Mouse (Mus musculus) thymus, postnatal 36 days (tissue): ENCODE data around the gene Hsbp1.

Experiments used
- DNase-seq, 2 experiments: peaks; one replicate each; pipeline ENCODE4 v3.0.0; 2022; ENCODE audit warnings: mixed read lengths in 2 of 2

Hsbp1 gene

DNA sequence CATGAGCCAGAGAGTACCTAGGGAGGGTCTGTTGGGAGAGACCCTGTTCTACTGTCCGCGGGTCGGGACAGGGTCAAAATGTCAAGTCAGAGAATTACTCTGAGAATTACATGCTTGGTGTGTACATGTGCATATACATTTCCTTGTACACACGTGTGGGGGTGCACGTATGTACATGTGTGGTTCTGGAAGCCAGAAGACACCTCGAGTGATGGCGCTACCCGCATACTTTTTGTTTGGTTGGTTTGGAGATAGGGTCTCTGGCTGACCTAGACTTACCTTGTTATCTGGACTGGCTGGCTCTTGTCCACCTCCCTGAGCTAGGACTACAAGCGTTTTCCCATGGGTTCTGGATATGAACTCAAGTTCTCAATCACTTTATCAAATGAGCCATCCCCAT is 49.8 kb downstream of the Hsbp1 start:
- no peak for DNase-seq

DNA sequence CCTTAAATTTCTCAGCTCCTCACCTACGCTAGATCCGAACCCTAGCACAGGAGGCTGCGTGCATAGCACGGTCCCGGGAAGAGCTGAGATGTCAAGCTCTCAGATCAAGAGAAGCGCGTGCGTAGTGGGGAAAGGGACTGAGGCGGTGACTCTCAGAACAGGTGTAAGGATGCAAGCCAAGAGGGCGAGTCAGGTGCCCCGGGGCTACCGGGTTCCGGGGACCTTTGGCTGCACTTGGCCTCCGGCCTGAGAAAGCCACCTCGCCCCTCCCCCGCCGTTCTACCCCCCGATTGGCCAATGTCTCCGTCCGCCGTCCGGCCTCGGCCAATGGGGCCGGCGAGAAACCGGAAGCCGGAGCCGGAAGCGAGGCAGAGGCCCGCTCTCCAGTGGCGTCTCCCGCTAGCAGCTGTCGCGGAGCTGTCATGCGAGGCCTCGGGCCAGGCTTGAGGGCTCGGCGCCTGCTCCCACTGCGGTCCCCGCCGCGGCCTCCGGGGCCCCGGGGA is 50.3 kb downstream of the Hsbp1 start, which contains the start of gene Mlycd:
Gene Mlycd (plus strand): TSS at position 355 of the 503 bp plus-strand sequence.
- peak; percentile 88 to 91 for DNase-seq

DNA sequence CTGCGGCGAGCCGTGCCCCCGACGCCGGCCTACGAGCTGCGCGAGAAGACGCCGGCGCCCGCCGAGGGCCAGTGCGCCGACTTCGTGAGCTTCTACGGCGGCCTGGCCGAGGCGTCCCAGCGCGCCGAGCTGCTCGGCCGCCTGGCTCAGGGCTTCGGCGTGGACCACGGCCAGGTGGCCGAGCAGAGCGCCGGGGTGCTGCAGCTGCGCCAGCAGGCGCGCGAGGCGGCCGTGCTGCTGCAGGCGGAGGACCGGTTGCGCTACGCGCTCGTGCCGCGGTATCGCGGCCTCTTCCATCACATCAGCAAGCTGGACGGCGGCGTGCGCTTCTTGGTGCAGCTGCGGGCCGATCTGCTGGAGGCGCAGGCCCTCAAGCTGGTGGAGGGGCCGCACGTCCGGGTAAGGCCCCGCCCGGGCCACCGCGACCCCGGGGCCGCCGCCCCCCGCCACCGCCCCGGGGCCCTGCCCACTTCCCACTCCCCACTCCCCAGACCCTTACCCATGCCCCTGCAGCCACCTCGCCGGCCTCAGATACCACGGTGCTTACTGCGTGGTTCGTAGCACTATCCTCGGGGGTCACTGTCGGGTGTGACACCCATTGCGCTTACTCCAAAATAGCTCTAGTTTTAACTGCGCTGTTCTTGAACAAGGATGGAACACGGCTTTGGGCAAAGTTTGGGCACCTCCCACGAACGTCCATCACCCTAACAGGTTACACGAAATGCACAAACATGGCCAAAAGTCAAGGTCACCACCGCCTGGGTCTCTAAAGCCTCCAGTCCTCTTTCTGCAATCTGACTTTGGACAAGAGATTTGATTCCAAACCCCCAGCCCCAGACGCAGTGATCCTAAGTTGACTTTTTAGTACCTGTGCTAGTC is 51.0 kb downstream of the Hsbp1 start:
- peak; percentile 5 to 41 for DNase-seq
